Mouse (Mus musculus): ENCODE results near the gene Gm42420.

- TF ChIP-seq POLR2A (IDR thresholded peaks at IDR 0.05; ENCODE audit: control insufficient read depth, extremely low read depth, insufficient read depth, low read length, poor library complexity) (no peak), CTCF (IDR thresholded peaks at IDR 0.05; ENCODE audit: borderline replicate concordance, control insufficient read depth, extremely low read depth, insufficient read depth, low read length, poor library complexity) (no peak)
Measured at GRCm38 (mm10) chr6:39536621-39537020, 48.9 kb upstream of the Gm42420 start.

Data from thymus, adult 2 months (tissue).